Mouse (Mus musculus) intestine, embryonic 16.5 days (tissue): Measurements from ENCODE around the gene Maea. TPM values are rescaled to one million over a fixed set of nuclear protein-coding genes. Genes with fewer than 3 reads are reported as not detected.

Experiments
- ATAC-seq: fragments of 200-750 bp; cut with Nextera tagmentation; 2 replicates; pipeline ENCODE4 v1.8.0; 2017; ENCODE audit warnings: moderate TSS enrichment, moderate library complexity
- H3K27ac ChIP-seq: fragments of 300-500 bp; sonication (generic); 2 replicates; pipeline ENCODE4 v1.5.1; 2014; ENCODE audit warnings: mild to moderate bottlenecking, low read length
- H3K27me3 ChIP-seq: fragments of 300-500 bp; sonication (generic); replicated peaks from 2 replicates; pipeline ENCODE4 v1.6.1; 2014; ENCODE audit warnings: low read length, control low read depth, mixed read lengths; ENCODE audit not compliant: control insufficient read depth, insufficient read depth
- H3K36me3 ChIP-seq: fragments of 300-500 bp; sonication (generic); 2 replicates; pipeline ENCODE4 v1.6.1; 2014; ENCODE audit warnings: low read length, control low read depth; ENCODE audit not compliant: control insufficient read depth, insufficient read depth
- H3K4me1 ChIP-seq: fragments of 300-500 bp; sonication (generic); 2 replicates; pipeline ENCODE4 v1.6.1; 2014; ENCODE audit warnings: low read length, control low read depth, mixed read lengths; ENCODE audit not compliant: control insufficient read depth, insufficient read depth
- H3K4me2 ChIP-seq: fragments of 300-500 bp; sonication (generic); 2 replicates; pipeline ENCODE4 v1.6.1; 2014; ENCODE audit warnings: low read depth, low read length, control low read depth
- H3K4me3 ChIP-seq: fragments of 300-500 bp; sonication (generic); 2 replicates; pipeline ENCODE4 v1.5.1; 2014; ENCODE audit warnings: mild to moderate bottlenecking, low read length
- H3K9ac ChIP-seq: fragments of 300-500 bp; sonication (generic); 2 replicates; pipeline ENCODE4 v1.6.1; 2014; ENCODE audit warnings: low read depth, low read length
- H3K9me3 ChIP-seq: fragments of 300-500 bp; sonication (generic); 2 replicates; pipeline ENCODE4 v1.6.1; 2016; ENCODE audit warnings: low read length, control low read depth; ENCODE audit not compliant: control insufficient read depth
- WGBS: fragments of 180-500 bp; shearing (Covaris S2); extraction: QIAGEN DNeasy Blood & Tissue Kit; methylation state at CpG from one replicate; pipeline ENCODE4 v1.1.7; 2014; 5-methylcytosine and 5-hydroxymethylcytosine counted together
- polyA plus RNA-seq: library from polyadenylated mRNA; unstranded; fragments of >200 nt; fragmentation: Nextera tagmentation; extraction: Ambion mirVana; gene quantifications from 2 replicates; pipeline ENCODE4 v1.2.1, GENCODE M21; 2015

Maea gene
- polyA plus RNA-seq, 1 experiment from 2014 or later = 135 TPM

DNA sequence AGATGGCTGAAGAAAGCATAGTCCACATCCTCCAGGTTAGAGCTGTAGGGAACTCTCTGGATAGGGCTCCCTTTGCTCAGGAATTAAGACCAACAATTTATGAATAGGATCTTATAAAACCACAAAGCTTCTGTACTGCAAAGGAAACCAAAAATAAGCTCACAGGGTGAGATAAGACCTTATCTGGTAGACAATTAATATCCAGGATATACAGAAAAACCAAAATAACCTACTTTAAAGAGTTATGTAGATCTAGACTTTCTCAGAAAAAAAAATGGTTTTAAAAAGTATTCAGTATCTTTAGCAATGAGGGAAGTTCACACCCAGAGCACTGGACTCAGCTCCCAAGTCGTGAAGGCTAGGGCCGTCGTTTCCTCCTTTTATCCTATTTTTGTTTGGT lies 85.0 kb downstream of the Maea start:
- H3K9ac ChIP-seq = no peak overlapping the region
- WGBS = 64% methylated on average over 3 of the region's 3 CpGs
- 0 out of 2 replicates have a peak, but pooled peaks cover 3% of the 10 kb centered on the region for H3K27me3 ChIP-seq
- H3K4me1 ChIP-seq = no peaks in the 10 kb centered on the region
- H3K4me3 ChIP-seq = no peak overlapping the region
- no peaks in the 10 kb centered on the region for H3K9me3 ChIP-seq
- no peak overlapping the region for H3K27ac ChIP-seq
- ATAC-seq = no peak
- H3K36me3 ChIP-seq = no peaks in the 10 kb centered on the region
- no peak overlapping the region for H3K4me2 ChIP-seq

Other genes starting within 250 kb of the Maea start
- 93.5 and 131 TPM in 2 replicates for gene Slc5a1, start 231.3 kb upstream of the Maea start, polyA plus RNA-seq
- 35.1 and 37.0 TPM in 2 replicates for gene Spon2, start 117.1 kb upstream of the Maea start, polyA plus RNA-seq
- gene Ctbp1, start 60.5 kb upstream of the Maea start, polyA plus RNA-seq = 181 and 223 TPM in 2 replicates
- gene Uvssa, start 43.0 kb downstream of the Maea start, polyA plus RNA-seq = 5.7 and 5.9 TPM in 2 replicates
- not detected in 2 replicates for gene Nkx1-1, start 98.5 kb downstream of the Maea start, polyA plus RNA-seq